Mouse (Mus musculus): ENCODE measurements at regions not wholly inside any gene's neighbourhood (a gene's known extent, or its start where the extent isn't known, plus 50 kb on each side); places are given as distances from the start of the nearest gene placed in this dataset.
A peak's percentile ranks its signal among the peaks of the same experiment; 100 is the strongest.

GRCm38 (mm10) chr14:120560416-120560815 lies 82.2 kb downstream of the Rap2a start:
- no peak for DNase-seq

GRCm38 (mm10) chr14:120560987-120561386 lies 82.7 kb downstream of the Rap2a start:
- peak; percentile 25 for DNase-seq

- DNase-seq, result no peak
These were observed 88.7 kb downstream of the Rap2a start for GRCm38 (mm10) chr14:120566945-120567344.

GRCm38 (mm10) chr14:120568054-120568453 lies 89.8 kb downstream of the Rap2a start:
- no peak for DNase-seq

GRCm38 (mm10) chr14:120572238-120572637 lies 94.0 kb downstream of the Rap2a start:
- no peak for DNase-seq

- DNase-seq, result no peak
These were observed 97.0 kb downstream of the Rap2a start for GRCm38 (mm10) chr14:120575202-120575601.

DNA sequence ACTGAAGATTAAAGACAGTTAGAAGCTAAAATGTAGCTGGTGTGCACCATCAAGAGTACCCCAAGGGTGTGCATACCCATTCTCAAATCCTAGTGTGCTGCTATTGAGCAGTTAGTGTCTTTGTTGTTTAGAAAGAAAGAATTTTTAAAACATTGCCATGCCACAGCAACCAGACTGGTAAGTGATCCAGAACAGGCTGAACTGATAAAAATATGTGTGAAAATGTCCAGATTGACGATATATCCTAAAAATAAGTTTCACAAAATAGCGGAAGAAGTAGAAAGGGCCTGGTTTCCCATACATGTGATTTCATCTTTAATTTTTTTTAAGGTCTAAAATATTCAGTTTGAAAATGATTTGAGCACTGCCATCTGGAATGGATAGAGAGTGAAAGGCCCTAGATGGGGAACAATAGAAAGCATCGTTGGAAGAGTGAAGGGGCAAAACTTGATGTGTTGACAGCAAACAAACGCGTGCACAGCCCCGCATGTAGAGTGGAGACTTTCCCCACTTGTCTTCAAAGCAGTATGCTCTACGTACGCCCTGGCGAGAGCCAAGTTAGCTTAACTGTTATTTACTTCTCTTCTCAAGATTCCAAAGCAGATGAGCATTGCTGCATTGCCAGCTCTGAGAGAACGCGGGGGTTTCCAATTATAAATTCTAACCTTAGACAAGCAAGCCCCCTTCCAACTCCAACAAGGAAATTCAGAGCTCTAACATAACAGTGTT lies 100.3 kb downstream of the Rap2a start:
- peak; percentile 63 for DNase-seq

DNA sequence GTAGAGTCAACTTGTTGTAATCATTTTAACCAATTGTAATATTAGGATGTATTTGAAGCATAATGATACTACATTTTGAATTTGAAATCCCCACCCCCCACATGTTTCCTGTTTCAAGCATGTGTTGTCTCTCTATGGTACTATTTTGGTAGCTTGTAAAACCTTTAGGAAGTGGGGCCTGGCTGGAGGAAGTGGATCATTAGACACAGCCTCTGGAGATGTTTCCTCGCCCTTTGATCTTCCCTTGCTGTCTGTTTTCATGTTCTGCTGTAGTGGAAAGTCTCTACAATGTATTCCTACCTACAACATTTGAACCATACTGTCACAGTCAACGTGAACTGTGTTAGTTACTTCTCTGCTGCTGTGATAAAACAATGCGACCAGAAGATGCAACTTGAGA lies 105.6 kb downstream of the Rap2a start:
- DNase-seq, result no peak

- no peak for DNase-seq
These were observed 113.9 kb downstream of the Rap2a start for GRCm38 (mm10) chr14:120592191-120592590.

- DNase-seq, result no peak
These were observed 122.2 kb downstream of the Rap2a start for GRCm38 (mm10) chr14:120600414-120600935.

DNA sequence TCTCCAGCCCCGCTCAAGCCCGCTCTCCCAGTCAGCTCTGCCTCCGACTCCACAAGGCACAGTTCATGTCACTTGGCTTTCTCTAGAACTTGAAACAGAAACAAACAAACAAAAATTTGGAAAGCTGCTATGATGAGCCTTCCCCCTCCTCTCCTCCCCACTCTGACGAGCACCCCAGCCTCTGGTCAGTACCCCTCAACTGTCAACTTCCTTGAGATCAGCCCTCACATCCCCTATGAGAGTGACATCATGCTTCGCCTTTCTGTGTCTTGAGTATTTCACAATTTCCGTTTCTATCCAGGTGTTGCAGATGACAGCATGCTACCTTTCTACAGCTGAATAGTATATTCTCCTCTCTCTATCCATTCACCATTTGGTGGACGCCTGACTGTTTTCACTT lies 123.3 kb downstream of the Rap2a start:
- no peak for DNase-seq

GRCm38 (mm10) chr14:120603849-120604492 lies 125.7 kb downstream of the Rap2a start:
- no peak for DNase-seq

DNA sequence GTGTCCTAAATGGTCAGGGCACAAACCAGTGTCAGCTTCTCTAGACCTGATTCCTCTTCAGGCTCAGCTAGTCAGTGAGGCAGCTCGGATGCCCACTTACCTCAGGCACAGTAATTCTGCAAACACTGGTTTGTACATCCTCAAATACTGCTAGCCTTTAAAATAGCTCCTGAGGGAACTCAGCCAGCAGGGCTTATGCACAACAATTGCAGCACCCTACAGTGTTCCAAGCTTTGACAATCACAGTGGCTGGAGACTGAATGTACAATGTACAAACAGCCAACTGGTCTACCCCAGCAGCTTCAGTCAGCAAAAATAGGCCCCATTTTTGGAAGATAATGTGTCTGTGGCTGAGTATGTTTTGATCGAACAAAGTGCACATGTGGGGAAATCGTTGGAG lies 129.6 kb downstream of the Rap2a start:
- peak; percentile 40 for DNase-seq

GRCm38 (mm10) chr14:120611311-120611710 lies 133.1 kb downstream of the Rap2a start:
- no peak for DNase-seq

- peak; percentile 36 for DNase-seq
These were observed 148.1 kb downstream of the Rap2a start for GRCm38 (mm10) chr14:120626223-120626935.

DNA sequence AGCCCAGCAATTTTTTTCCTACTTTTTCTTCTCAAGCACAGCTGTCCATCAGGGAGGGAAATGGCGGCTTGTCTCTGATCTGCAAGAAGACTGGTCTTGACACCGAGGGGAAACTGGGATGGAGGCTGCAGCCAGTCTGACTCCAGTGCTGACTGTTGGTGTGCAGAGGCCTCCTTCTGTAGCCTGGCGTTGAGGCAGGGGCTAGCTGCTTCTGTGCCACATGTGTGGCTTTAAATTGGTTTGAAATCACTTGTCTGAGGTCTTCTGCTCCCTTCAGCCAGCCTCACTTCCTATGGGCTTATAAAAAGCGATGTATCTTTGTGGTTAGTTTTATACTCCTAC lies 148.7 kb downstream of the Rap2a start:
- no peak for DNase-seq

GRCm38 (mm10) chr14:120632771-120633170 lies 154.5 kb downstream of the Rap2a start:
- peak; percentile 26 for DNase-seq

DNA sequence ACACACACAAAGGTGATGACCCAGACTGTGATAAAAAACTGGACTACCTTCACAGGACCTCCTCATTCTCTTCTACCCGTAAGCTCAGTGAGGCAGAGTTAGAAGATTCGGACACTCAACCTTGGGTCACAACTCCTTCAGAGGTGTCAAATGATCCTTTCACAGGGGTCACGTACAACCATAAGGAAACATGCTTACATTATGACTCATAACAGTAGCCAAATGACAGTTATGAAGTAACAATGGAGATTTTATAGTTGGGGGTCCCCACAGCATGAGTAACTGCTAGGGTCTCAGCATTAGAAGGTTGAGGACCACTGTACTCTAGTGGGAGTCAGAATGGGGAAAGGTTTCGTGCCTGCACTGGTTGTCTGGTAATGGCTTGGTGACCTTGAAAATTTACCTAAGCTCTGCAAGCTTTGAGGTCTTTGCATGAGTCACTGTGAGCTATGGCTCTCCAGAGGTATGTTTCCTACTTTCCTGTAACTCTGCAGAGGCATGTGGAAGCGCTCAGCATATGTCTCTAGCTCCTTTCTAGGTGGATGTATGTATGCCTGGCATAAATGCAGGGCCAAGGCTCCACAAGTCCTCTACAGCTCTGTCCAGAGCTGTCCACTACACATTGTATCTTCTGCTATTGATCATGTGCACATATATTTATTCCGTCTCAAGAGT lies 158.6 kb downstream of the Rap2a start:
- DNase-seq, result no peak

GRCm38 (mm10) chr14:120637486-120638125 lies 159.4 kb downstream of the Rap2a start:
- no peak for DNase-seq

DNA sequence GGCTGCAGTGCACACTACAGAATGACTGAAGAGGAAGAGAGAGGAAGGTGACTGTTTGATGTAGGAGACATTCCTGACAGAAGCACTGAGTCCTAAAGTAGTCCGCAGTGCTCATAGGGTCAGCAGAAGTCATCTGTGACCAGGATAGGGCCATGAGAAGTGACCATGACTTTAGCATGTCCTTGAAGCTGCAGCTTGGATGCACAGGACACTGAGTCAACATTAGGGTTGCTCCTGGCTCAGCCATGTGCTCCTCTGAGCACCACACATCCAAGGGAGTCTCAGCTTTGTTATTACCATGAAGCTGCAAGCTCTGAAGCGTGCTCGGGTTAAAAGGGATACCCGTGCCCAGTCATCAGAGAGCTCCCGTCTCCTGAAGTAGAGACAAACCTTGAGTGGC lies 164.3 kb downstream of the Rap2a start:
- DNase-seq, result no peak

DNA sequence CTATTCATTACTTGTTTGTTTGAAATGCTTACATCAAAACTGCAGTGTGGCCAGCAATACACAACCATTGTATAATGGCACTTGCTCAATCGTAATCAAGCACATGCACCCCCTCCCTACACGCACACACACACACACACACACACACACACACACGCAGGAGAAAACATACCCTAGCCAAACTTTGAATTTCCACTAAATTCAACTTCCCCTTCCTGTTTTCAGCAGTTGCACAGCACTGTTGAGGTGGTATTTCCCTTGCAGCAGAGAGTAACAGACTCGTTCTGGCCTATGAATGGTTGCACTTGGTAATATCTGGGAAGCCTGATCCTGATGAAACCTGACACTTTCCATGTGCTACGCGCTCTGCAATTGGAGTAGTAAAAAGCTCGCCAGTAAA lies 173.8 kb downstream of the Rap2a start:
- no peak for DNase-seq

- DNase-seq, result peak; percentile 58
These were observed 182.1 kb downstream of the Rap2a start for GRCm38 (mm10) chr14:120660321-120660781.

GRCm38 (mm10) chr14:120661111-120661510 lies 182.9 kb downstream of the Rap2a start:
- no peak for DNase-seq
